Mouse (Mus musculus): ENCODE data around the gene Sstr2. TPM values are rescaled to one million over a fixed set of nuclear protein-coding genes. Genes with fewer than 3 reads are reported as not detected.
A peak's percentile ranks its signal among the peaks of the same experiment; 100 is the strongest.
"Not testable (repeated sequence)": the region's sequence is repeated elsewhere in the genome, so short reads cannot be mapped to it uniquely, and the experiment has no call there.

Sstr2 gene
- total RNA-seq, 1 experiment from 2014 or later: not detected

GRCm38 (mm10) chr11:113651907-113652273 lies 32.7 kb downstream of the Sstr2 start:
- no peak for ATAC-seq (ENCODE audit: extremely low read depth, insufficient number of reproducible peaks, low FRiP score, poor library complexity, severe bottlenecking)

GRCm38 (mm10) chr11:113652516-113652915 lies 33.4 kb downstream of the Sstr2 start:
- ATAC-seq (ENCODE audit: extremely low read depth, insufficient number of reproducible peaks, low FRiP score, poor library complexity, severe bottlenecking): no peak

GRCm38 (mm10) chr11:113654105-113654504 lies 35.0 kb downstream of the Sstr2 start:
- no peak for ATAC-seq (ENCODE audit: extremely low read depth, insufficient number of reproducible peaks, low FRiP score, poor library complexity, severe bottlenecking)

- ATAC-seq (ENCODE audit: extremely low read depth, insufficient number of reproducible peaks, low FRiP score, poor library complexity, severe bottlenecking): no peak
Observed at GRCm38 (mm10) chr11:113654561-113655270, 35.6 kb downstream of the Sstr2 start.

- ATAC-seq (ENCODE audit: extremely low read depth, insufficient number of reproducible peaks, low FRiP score, poor library complexity, severe bottlenecking): no peak
Observed at GRCm38 (mm10) chr11:113656511-113656932, 37.4 kb downstream of the Sstr2 start.

GRCm38 (mm10) chr11:113657221-113657620 lies 38.1 kb downstream of the Sstr2 start:
- no peak for ATAC-seq (ENCODE audit: extremely low read depth, insufficient number of reproducible peaks, low FRiP score, poor library complexity, severe bottlenecking)

- no peak for ATAC-seq (ENCODE audit: extremely low read depth, insufficient number of reproducible peaks, low FRiP score, poor library complexity, severe bottlenecking)
Observed at GRCm38 (mm10) chr11:113658319-113658718, 39.2 kb downstream of the Sstr2 start.

GRCm38 (mm10) chr11:113658763-113659162 lies 39.6 kb downstream of the Sstr2 start:
- ATAC-seq (ENCODE audit: extremely low read depth, insufficient number of reproducible peaks, low FRiP score, poor library complexity, severe bottlenecking): no peak

- not testable (repeated sequence) for ATAC-seq (ENCODE audit: extremely low read depth, insufficient number of reproducible peaks, low FRiP score, poor library complexity, severe bottlenecking)
Observed at GRCm38 (mm10) chr11:113660213-113660612, 41.1 kb downstream of the Sstr2 start.

- ATAC-seq (ENCODE audit: extremely low read depth, insufficient number of reproducible peaks, low FRiP score, poor library complexity, severe bottlenecking): no peak
Observed at GRCm38 (mm10) chr11:113660940-113661339, 41.8 kb downstream of the Sstr2 start.

GRCm38 (mm10) chr11:113661835-113662351 lies 42.8 kb downstream of the Sstr2 start:
- ATAC-seq (ENCODE audit: extremely low read depth, insufficient number of reproducible peaks, low FRiP score, poor library complexity, severe bottlenecking): no peak

- no peak for ATAC-seq (ENCODE audit: extremely low read depth, insufficient number of reproducible peaks, low FRiP score, poor library complexity, severe bottlenecking)
Observed at GRCm38 (mm10) chr11:113664279-113664678, 45.1 kb downstream of the Sstr2 start.

- no peak for ATAC-seq (ENCODE audit: extremely low read depth, insufficient number of reproducible peaks, low FRiP score, poor library complexity, severe bottlenecking)
Observed at GRCm38 (mm10) chr11:113666205-113666604, 47.1 kb downstream of the Sstr2 start.

GRCm38 (mm10) chr11:113666648-113667047 lies 47.5 kb downstream of the Sstr2 start:
- peak; percentile 30; the same call in 1 of the 2 replicates for ATAC-seq (ENCODE audit: extremely low read depth, insufficient number of reproducible peaks, low FRiP score, poor library complexity, severe bottlenecking)

- ATAC-seq (ENCODE audit: extremely low read depth, insufficient number of reproducible peaks, low FRiP score, poor library complexity, severe bottlenecking): no peak
Observed at GRCm38 (mm10) chr11:113667122-113667521, 48.0 kb downstream of the Sstr2 start.

GRCm38 (mm10) chr11:113667704-113668103 lies 48.6 kb downstream of the Sstr2 start:
- no peak for ATAC-seq (ENCODE audit: extremely low read depth, insufficient number of reproducible peaks, low FRiP score, poor library complexity, severe bottlenecking)

- ATAC-seq (ENCODE audit: extremely low read depth, insufficient number of reproducible peaks, low FRiP score, poor library complexity, severe bottlenecking): no peak
Observed at GRCm38 (mm10) chr11:113668857-113669256, 49.7 kb downstream of the Sstr2 start.

- ATAC-seq (ENCODE audit: extremely low read depth, insufficient number of reproducible peaks, low FRiP score, poor library complexity, severe bottlenecking): no peak
Observed at GRCm38 (mm10) chr11:113669711-113670110, 50.6 kb downstream of the Sstr2 start.

GRCm38 (mm10) chr11:113673614-113674013 lies 54.5 kb downstream of the Sstr2 start:
- ATAC-seq (ENCODE audit: extremely low read depth, insufficient number of reproducible peaks, low FRiP score, poor library complexity, severe bottlenecking): no peak

- no peak for ATAC-seq (ENCODE audit: extremely low read depth, insufficient number of reproducible peaks, low FRiP score, poor library complexity, severe bottlenecking)
Observed at GRCm38 (mm10) chr11:113674595-113674994, 55.5 kb downstream of the Sstr2 start.

Measured in neutrophil, adult 5-6 weeks (primary cell).